In the genomic region with DNA sequence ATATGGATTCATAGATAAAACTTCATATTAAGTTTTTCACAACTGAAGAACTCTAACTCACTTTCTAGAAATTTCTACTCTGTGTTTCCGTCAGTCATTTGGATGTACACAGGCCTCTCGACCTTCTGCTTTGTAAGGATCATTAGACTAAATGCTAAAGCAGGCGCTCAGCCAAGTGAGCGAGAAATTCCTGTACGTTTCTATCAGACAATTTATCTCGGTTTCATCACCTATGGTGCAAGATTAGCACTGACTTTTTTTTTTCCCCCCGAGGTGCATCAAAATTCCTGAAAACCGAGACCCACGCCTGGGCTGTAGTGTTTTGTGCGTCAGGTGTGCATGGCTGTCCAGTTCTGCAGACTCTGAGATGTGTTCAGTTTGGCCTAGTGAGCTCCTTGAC, we compare ENCODE assay signal across 12 mouse cellular contexts.
DNase-seq lines count a peak whose midpoint lies in the region; ATAC-seq and TF ChIP-seq lines count a peak whose summit lies in the region.
"Had no signal": no experiment of that assay in that cellular context is flagged by ENCODE, and none has a peak within 500 bp of the region (broad histone marks: within the 10 kb centered on the region; RNA-seq: fewer than 3 reads in every experiment).

No protein-coding gene starts in this region.

- H3K4me3 ChIP-seq in midbrain, embryonic 10.5 days: peak overlapping the region; percentile 70; the same call in 1 of the 2 replicates
- no peak overlapping the region for H3K4me3 ChIP-seq in midbrain, embryonic 15.5 days
- H3K4me3 ChIP-seq in hindbrain, postnatal 0 days (ENCODE audit: low read length): no peak overlapping the region
- no peak overlapping the region for H3K4me3 ChIP-seq in neural tube, embryonic 14.5 days (ENCODE audit: low read depth, low read length)
- H3K4me3 ChIP-seq: heart, adult 2 months had no signal

- H3K36me3 ChIP-seq in midbrain, embryonic 10.5 days: peaks cover 8% of the 10 kb centered on the region; the same call in 1 of the 2 replicates
- no peaks in the 10 kb centered on the region for H3K36me3 ChIP-seq in midbrain, embryonic 15.5 days (replicated peaks)
- H3K36me3 ChIP-seq in hindbrain, postnatal 0 days (ENCODE audit: insufficient read depth, low read length): no peaks in the 10 kb centered on the region
- H3K36me3 ChIP-seq in neural tube, embryonic 14.5 days (ENCODE audit: control insufficient read depth, insufficient read depth, low read length): no peaks in the 10 kb centered on the region
- H3K36me3 ChIP-seq: liver, embryonic 15.5 days had no signal

- DNase-seq in heart, adult 11 months: peak; percentile 33
- no peak for DNase-seq in heart, adult 9 months (ENCODE audit: low spot score in 2 of 2)
- DNase-seq in midbrain, embryonic 10.5 days (ENCODE audit: low spot score): no peak
- DNase-seq in hindbrain, postnatal 0 days (ENCODE audit: low spot score): no peak
- DNase-seq in yolk sac, embryonic 10.5 days (ENCODE audit: low spot score): no peak
- DNase-seq in frontal cortex, postnatal 25 days (ENCODE audit: low spot score in 2 of 2): no peak
- DNase-seq: kidney, adult 8-10 months had no signal

- 85% methylated on average over 10 of the region's 10 CpGs for WGBS in midbrain, embryonic 10.5 days
- WGBS in midbrain, embryonic 15.5 days: 74% methylated on average over 10 of the region's 10 CpGs
- 61% methylated on average over 10 of the region's 10 CpGs for WGBS in hindbrain, postnatal 0 days
- 76% methylated on average over 10 of the region's 10 CpGs for WGBS in neural tube, embryonic 14.5 days

- no peak overlapping the region for H3K9ac ChIP-seq in midbrain, embryonic 15.5 days
- H3K9ac ChIP-seq in hindbrain, postnatal 0 days (replicated peaks; ENCODE audit: low read length): no peak overlapping the region
- H3K9ac ChIP-seq in neural tube, embryonic 14.5 days (replicated peaks; ENCODE audit: low read depth, low read length): no peak overlapping the region
- H3K9ac ChIP-seq: liver, embryonic 15.5 days had no signal

- ATAC-seq in midbrain, embryonic 15.5 days (replicated peaks): no peak
- ATAC-seq in hindbrain, postnatal 0 days: no peak
- ATAC-seq in neural tube, embryonic 14.5 days (ENCODE audit: low read depth): no peak
- ATAC-seq: forebrain, embryonic 16.5 days had no signal

- H3K27ac ChIP-seq in midbrain, embryonic 10.5 days (replicated peaks): peak overlapping the region; percentile 95; the same call in 1 of the 2 replicates
- H3K27ac ChIP-seq in midbrain, embryonic 15.5 days: no peak overlapping the region
- H3K27ac ChIP-seq in hindbrain, postnatal 0 days: no peak overlapping the region
- H3K27ac ChIP-seq in neural tube, embryonic 14.5 days (ENCODE audit: low read depth, low read length): no peak overlapping the region
- H3K27ac ChIP-seq: heart, adult 2 months had no signal

- H3K4me1 ChIP-seq in midbrain, embryonic 10.5 days: peaks cover 73% of the 10 kb centered on the region
- H3K4me1 ChIP-seq in midbrain, embryonic 15.5 days: peaks cover 33% of the 10 kb centered on the region
- peaks cover 15% of the 10 kb centered on the region for H3K4me1 ChIP-seq in hindbrain, postnatal 0 days (ENCODE audit: insufficient read depth, low read length)
- peaks cover 23% of the 10 kb centered on the region for H3K4me1 ChIP-seq in neural tube, embryonic 14.5 days (ENCODE audit: control insufficient read depth, insufficient read depth, low read length)

- no peaks in the 10 kb centered on the region for H3K27me3 ChIP-seq in midbrain, embryonic 10.5 days (ENCODE audit: low read depth, poor library complexity, severe bottlenecking)
- no peaks in the 10 kb centered on the region for H3K27me3 ChIP-seq in midbrain, embryonic 15.5 days (replicated peaks)
- H3K27me3 ChIP-seq in hindbrain, postnatal 0 days (ENCODE audit: insufficient read depth, low read length): no peaks in the 10 kb centered on the region
- H3K27me3 ChIP-seq in neural tube, embryonic 14.5 days (ENCODE audit: control insufficient read depth, insufficient read depth, low read length): no peaks in the 10 kb centered on the region
- H3K27me3 ChIP-seq: liver, embryonic 15.5 days had no signal

- no peak overlapping the region for H3K4me2 ChIP-seq in midbrain, embryonic 15.5 days
- H3K4me2 ChIP-seq in hindbrain, postnatal 0 days (ENCODE audit: low read depth, low read length): peak overlapping the region; percentile 75
- 0 out of 2 replicates have a peak overlapping the region, but pooled peaks have one; percentile 11 for H3K4me2 ChIP-seq in neural tube, embryonic 14.5 days (ENCODE audit: low read depth, low read length)

- no peaks in the 10 kb centered on the region for H3K9me3 ChIP-seq in midbrain, embryonic 10.5 days (replicated peaks)
- H3K9me3 ChIP-seq in midbrain, embryonic 15.5 days: no peaks in the 10 kb centered on the region
- no peaks in the 10 kb centered on the region for H3K9me3 ChIP-seq in hindbrain, postnatal 0 days (ENCODE audit: low read length)
- H3K9me3 ChIP-seq in neural tube, embryonic 14.5 days (ENCODE audit: control insufficient read depth, low read length): no peaks in the 10 kb centered on the region
- H3K9me3 ChIP-seq: liver, embryonic 15.5 days had no signal

- no peak for TF ChIP-seq CTCF in hindbrain, postnatal 0 days (IDR thresholded peaks at IDR 0.05; ENCODE audit: low read depth)
